Mouse (Mus musculus) liver, embryonic 14.5 days (tissue): ENCODE measurements at regions not wholly inside any gene's neighbourhood (a gene's known extent, or its start where the extent isn't known, plus 50 kb on each side); places are given as distances from the start of the nearest gene placed in this dataset.
A peak's percentile ranks its signal among the peaks of the same experiment; 100 is the strongest.

ENCODE experiments used
- ATAC-seq: fragments of 200-750 bp; cut with Nextera tagmentation; 2 replicates; pipeline ENCODE4 v1.8.0; 2017; ENCODE audit warnings: moderate number of reproducible peaks, mild to moderate bottlenecking, moderate library complexity; ENCODE audit not compliant: insufficient read depth
- DNase-seq, 3 experiments: peaks; one replicate each; pipeline ENCODE4 v3.0.0-alpha.2; 2012 to 2013; ENCODE audit warnings: low read depth in 3 of 3, low spot score in 3 of 3
- H3K27ac ChIP-seq: fragments of 300-500 bp; sonication (generic); 2 replicates; pipeline ENCODE4 v1.5.1; 2014; ENCODE audit warnings: moderate library complexity, mild to moderate bottlenecking, control low read depth, inconsistent platforms
- H3K27me3 ChIP-seq: fragments of 300-500 bp; sonication (generic); 2 replicates; pipeline ENCODE4 v1.6.1; 2014; ENCODE audit warnings: mild to moderate bottlenecking, low read length, moderate library complexity; ENCODE audit not compliant: control insufficient read depth, insufficient read depth
- H3K36me3 ChIP-seq: fragments of 300-500 bp; sonication (generic); replicated peaks from 2 replicates; pipeline ENCODE4 v1.6.1; 2014; ENCODE audit warnings: low read depth; ENCODE audit not compliant: control insufficient read depth, insufficient read depth
- H3K4me1 ChIP-seq, 2 experiments: fragments of 200-500 bp in 1 of 2; fragments of 300-500 bp in 1 of 2; sonication (generic) in 1 of 2; replicated peaks; 2 replicates each; pipeline ENCODE4 v1.6.1; 2012 to 2014; ENCODE audit warnings: antibody characterized with exemption in 1 of 2, inconsistent platforms in 1 of 2, low read length in 1 of 2; ENCODE audit not compliant: control insufficient read depth in 2 of 2, insufficient read depth in 2 of 2
- H3K4me2 ChIP-seq: fragments of 300-500 bp; sonication (generic); 2 replicates; pipeline ENCODE4 v1.6.1; 2014; ENCODE audit warnings: low read depth, mild to moderate bottlenecking, control low read depth, moderate library complexity
- H3K4me3 ChIP-seq, 2 experiments: fragments of 200-500 bp in 1 of 2; fragments of 300-500 bp in 1 of 2; sonication (generic) in 1 of 2; 2 replicates each; pipeline ENCODE4 v1.5.1; 2012 to 2014; ENCODE audit warnings: low read depth in 2 of 2, low read length in 2 of 2, mild to moderate bottlenecking in 2 of 2, control low read depth in 1 of 2, inconsistent platforms in 1 of 2, moderate library complexity in 1 of 2; ENCODE audit not compliant: insufficient read depth in 1 of 2
- H3K9ac ChIP-seq: fragments of 300-500 bp; sonication (generic); replicated peaks from 2 replicates; pipeline ENCODE4 v1.6.1; 2014; ENCODE audit warnings: mild to moderate bottlenecking, control low read depth, moderate library complexity
- H3K9me3 ChIP-seq: fragments of 300-500 bp; sonication (generic); 2 replicates; pipeline ENCODE4 v1.6.1; 2016; ENCODE audit warnings: low read length, mixed read lengths; ENCODE audit not compliant: control insufficient read depth
- CTCF ChIP-seq: IDR thresholded peaks from 2 replicates; pipeline ENCODE4 v1.5.1; 2016; ENCODE audit warnings: antibody characterized with exemption, low read depth, control low read depth
- EP300 ChIP-seq: IDR thresholded peaks from 2 replicates; pipeline ENCODE4 v1.6.1; 2016; ENCODE audit warnings: antibody characterized with exemption, low read depth
- WGBS: fragments of 180-500 bp; shearing (Covaris S2); extraction: QIAGEN DNeasy Blood & Tissue Kit; methylation state at CpG from one replicate; pipeline ENCODE4 v1.1.7; 2014; ENCODE audit not compliant: insufficient replicate concordance; 5-methylcytosine and 5-hydroxymethylcytosine counted together

DNA sequence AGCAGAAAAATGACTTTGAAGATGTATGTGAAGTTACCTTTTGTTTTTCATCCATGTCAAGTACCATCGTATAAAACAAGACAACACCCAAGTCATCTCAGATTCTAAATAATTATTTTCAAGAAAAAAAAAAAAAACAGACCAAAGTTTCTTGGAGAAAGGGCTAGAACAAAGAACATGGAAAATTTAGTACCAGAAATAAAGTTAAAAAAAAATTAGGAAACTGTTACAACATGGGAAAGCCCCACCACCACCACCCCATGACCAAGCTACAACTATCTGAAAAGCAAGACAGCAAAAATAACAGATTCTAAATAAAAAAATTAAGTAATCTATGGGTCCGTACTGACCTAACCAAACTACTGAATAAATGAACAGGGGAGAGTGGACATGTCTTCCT, 235.3 kb upstream of the Smim15 start:
- H3K9me3 ChIP-seq = no peaks in the 10 kb centered on the region
- no peaks in the 10 kb centered on the region for H3K27me3 ChIP-seq
- no peak overlapping the region for H3K4me2 ChIP-seq
- peaks cover 0 to 2% of the 10 kb centered on the region in 2 experiments; a peak in 1 of 4 replicates for H3K4me1 ChIP-seq
- no peak for DNase-seq
- no peak overlapping the region for H3K4me3 ChIP-seq
- TF ChIP-seq CTCF (no peak), EP300 (no peak)
- 66% methylated on average over 2 of the region's 2 CpGs for WGBS
- no peak for ATAC-seq
- H3K36me3 ChIP-seq = no peaks in the 10 kb centered on the region
- no peak overlapping the region for H3K9ac ChIP-seq
- no peak overlapping the region for H3K27ac ChIP-seq

DNA sequence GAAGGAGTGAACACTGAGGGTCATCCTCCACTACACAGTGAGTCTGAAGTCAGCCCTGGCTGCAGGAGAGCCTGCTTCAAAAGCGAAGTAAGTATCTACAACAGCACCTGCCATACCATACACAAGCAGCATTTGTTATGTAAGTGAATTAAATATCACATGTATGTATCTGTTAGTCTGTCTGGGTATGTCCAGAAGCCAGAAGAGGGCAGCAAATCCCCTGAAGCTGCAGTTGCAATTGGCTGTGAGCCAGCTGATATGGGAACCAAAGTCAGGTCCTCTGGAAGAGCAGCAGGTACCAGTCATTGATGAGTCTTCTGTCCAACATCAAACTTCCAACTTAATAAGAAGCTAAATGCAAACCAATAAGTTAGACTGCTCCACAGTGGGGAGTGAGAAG, 239.8 kb upstream of the Smim15 start:
- no peak overlapping the region for H3K27ac ChIP-seq
- WGBS = 91% methylated on average over 1 of the region's 1 CpGs
- no peak for TF ChIP-seq EP300
- TF ChIP-seq CTCF = peak; percentile 21; the same call in 1 of the 2 replicates

DNA sequence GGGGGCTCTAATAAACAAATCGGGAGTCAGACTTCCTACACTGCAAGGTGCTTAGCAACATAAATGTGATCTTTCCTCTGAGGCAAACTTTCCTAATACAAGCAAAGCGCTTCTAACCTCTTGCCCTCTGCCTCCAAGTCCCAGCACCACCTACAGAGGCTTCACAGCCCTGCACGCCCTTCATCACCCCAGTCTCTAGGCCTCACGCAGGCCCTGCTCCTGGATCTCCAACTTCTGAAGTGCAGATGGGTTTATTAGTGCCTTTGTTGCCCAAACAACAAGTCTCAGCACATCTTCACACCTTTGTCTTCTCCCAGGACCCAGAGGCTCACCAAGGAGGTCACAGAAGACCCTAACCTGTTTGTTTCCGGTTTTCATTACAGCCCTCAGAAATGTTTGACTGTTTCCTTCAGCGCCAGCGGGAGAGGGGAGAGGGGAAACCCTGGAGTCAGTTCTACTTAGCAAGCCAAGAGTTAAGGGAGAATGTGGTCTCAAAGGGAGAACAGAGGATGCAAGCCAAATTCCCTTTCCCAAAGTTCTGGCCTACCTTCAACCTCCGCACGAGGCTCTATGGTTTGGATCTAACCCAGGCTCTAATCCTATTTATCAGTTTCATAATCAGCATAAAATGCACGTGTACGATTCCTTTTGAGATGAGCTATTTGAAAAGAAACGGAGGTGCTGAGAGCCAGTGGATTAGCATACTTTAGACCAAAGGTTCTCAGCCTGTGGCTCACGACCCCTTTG, 244.9 kb upstream of the Smim15 start:
- H3K9me3 ChIP-seq = no peaks in the 10 kb centered on the region
- 57% methylated on average over 13 of the region's 13 CpGs for WGBS
- no peaks in the 10 kb centered on the region for H3K27me3 ChIP-seq
- H3K27ac ChIP-seq = no peak overlapping the region
- no peak for ATAC-seq
- TF ChIP-seq CTCF (no peak), EP300 (no peak)
- no peak overlapping the region for H3K4me2 ChIP-seq
- H3K4me1 ChIP-seq = no peaks in the 10 kb centered on the region; a peak in 1 of 4 replicates
- no peaks in the 10 kb centered on the region for H3K36me3 ChIP-seq
- no peak for DNase-seq
- H3K9ac ChIP-seq = no peak overlapping the region
- no peak overlapping the region for H3K4me3 ChIP-seq

More for the DNA sequence above, 239.8 kb upstream of the Smim15 start:
- Histone ChIP-seq H3K4me2 (no peak overlapping the region), H3K36me3 (no peaks in the 10 kb centered on the region), H3K9me3 (no peaks in the 10 kb centered on the region), H3K4me3 (no peak overlapping the region), H3K4me1 (no peaks in the 10 kb centered on the region), H3K27me3 (no peaks in the 10 kb centered on the region), H3K9ac (no peak overlapping the region)
- no peak for DNase-seq
- ATAC-seq = no peak

DNA sequence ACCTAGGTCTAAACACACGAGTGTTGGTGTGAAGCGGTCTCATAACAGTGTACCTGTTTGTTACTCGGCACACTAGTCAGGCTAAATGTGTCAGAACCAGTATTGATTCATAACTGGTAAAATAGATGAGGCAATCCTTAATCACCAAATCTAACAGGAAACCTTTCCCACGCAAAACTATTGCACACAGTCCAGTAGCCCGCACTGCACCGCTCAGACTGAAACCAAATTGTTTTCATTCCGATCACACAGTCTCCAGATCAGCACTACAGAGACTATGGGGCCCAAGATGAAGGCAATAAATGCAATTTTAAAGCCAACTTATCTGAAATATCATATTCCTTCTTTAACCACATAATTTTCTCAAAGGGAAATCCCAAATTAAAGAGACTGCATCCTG, 246.1 kb upstream of the Smim15 start:
- no peak overlapping the region for H3K4me3 ChIP-seq
- no peak overlapping the region for H3K27ac ChIP-seq
- DNase-seq = no peak
- H3K9ac ChIP-seq = no peak overlapping the region
- H3K9me3 ChIP-seq = no peaks in the 10 kb centered on the region
- no peaks in the 10 kb centered on the region for H3K36me3 ChIP-seq
- 54% methylated on average over 7 of the region's 7 CpGs for WGBS
- no peak for ATAC-seq
- no peak overlapping the region for H3K4me2 ChIP-seq
- TF ChIP-seq EP300 (no peak), CTCF (no peak)
- no peaks in the 10 kb centered on the region; a peak in 2 of 4 replicates for H3K4me1 ChIP-seq
- H3K27me3 ChIP-seq = no peaks in the 10 kb centered on the region

DNA sequence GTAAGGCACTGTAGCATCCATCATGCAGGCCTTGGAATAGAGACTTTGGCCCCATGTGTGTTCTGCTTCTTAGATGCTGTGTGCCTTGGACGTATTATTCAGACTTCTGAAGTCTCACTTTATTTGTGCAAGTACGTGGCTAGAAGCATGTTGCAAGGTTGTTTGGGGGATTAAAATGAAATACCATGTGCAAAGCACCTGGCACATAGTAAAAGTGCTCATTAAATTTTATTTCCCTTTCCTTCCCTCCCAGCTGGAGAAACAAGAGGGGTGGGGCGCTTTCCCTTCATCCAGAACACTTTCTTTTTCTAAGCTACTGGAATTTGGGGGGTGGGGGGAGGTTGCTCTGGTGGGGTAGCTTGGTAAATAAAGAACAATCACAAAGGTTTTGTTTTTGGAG, 248.7 kb upstream of the Smim15 start:
- Histone ChIP-seq H3K27ac (no peak overlapping the region), H3K27me3 (no peaks in the 10 kb centered on the region), H3K36me3 (no peaks in the 10 kb centered on the region), H3K4me2 (no peak overlapping the region), H3K9ac (no peak overlapping the region), H3K9me3 (no peaks in the 10 kb centered on the region), H3K4me1 (no peaks in the 10 kb centered on the region; a peak in 2 of 4 replicates), H3K4me3 (no peak overlapping the region)
- no peak for TF ChIP-seq CTCF
- no peak for TF ChIP-seq EP300
- no peak for DNase-seq
- WGBS = 70% methylated on average over 3 of the region's 3 CpGs
- ATAC-seq = no peak
